Mouse (Mus musculus): ENCODE results near the gene Evc. TPM values are rescaled to one million over a fixed set of nuclear protein-coding genes. Genes with fewer than 3 reads are reported as not detected.

The Evc gene
- polyA plus RNA-seq, 1 experiment: 13.3 TPM

DNA sequence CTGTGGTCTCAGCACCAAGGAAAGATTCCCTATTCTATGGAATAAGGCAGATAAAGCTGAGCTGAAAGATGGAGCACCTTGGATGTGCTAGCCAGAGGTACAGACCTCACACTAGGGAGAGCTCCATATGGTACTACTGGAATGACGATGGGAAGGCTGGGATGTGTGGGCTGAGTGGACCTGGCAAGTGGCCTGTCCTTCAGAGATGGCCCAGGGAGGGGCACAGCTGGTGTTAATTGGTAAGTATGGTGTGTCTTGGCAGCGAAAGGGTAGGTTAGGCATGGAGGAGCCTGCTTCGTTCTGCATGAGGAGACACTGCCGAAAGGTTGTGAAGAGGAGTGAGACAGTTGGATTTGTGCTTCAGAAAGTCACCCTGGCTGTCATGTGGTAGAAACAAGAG, 82.2 kb downstream of the Evc start:
- no peaks in the 10 kb centered on the region for H3K36me3 ChIP-seq (ENCODE audit: control insufficient read depth, insufficient read depth)
- no peak overlapping the region for H3K4me2 ChIP-seq (ENCODE audit: low read depth)
- H3K4me3 ChIP-seq: no peak overlapping the region
- TF ChIP-seq CEBPB (IDR thresholded peaks at IDR 0.05; ENCODE audit: insufficient read depth, poor library complexity, severe bottlenecking) (no peak), TCF12 (IDR thresholded peaks at IDR 0.05; ENCODE audit: insufficient read depth, poor library complexity, severe bottlenecking) (no peak), SRF (IDR thresholded peaks at IDR 0.05; ENCODE audit: control insufficient read depth, insufficient read length, low read depth) (no peak), REST (IDR thresholded peaks at IDR 0.05; ENCODE audit: insufficient read depth, insufficient read length) (no peak), POLR2A (IDR thresholded peaks at IDR 0.05; ENCODE audit: insufficient read length, low read depth) (no peak)
- H3K79me2 ChIP-seq (ENCODE audit: control insufficient read depth, insufficient read depth): no peaks in the 10 kb centered on the region
- H3K27me3 ChIP-seq (ENCODE audit: control insufficient read depth, insufficient read depth, insufficient read length): no peaks in the 10 kb centered on the region
- H3ac ChIP-seq (ENCODE audit: control insufficient read depth, insufficient read length): no peak overlapping the region

GRCm38 (mm10) chr5:37252101-37252804, 84.4 kb downstream of the Evc start:
- no peaks in the 10 kb centered on the region for H3K36me3 ChIP-seq (ENCODE audit: control insufficient read depth, insufficient read depth)
- no peak for TF ChIP-seq E2F4 (IDR thresholded peaks at IDR 0.05; ENCODE audit: insufficient read depth)
- TF ChIP-seq SRF (IDR thresholded peaks at IDR 0.05; ENCODE audit: control insufficient read depth, insufficient read length, low read depth): no peak
- no peak for TF ChIP-seq POLR2A (IDR thresholded peaks at IDR 0.05; ENCODE audit: insufficient read length, low read depth)
- TF ChIP-seq POLR2AphosphoS2 (IDR thresholded peaks at IDR 0.05; ENCODE audit: insufficient read length, low read depth): no peak
- TF ChIP-seq TCF3 (IDR thresholded peaks at IDR 0.05; ENCODE audit: insufficient read length, low read depth): no peak
- TF ChIP-seq MYOD1 (IDR thresholded peaks at IDR 0.05; ENCODE audit: control insufficient read depth in 1 of 3, insufficient read length in 2 of 3, low read depth in 2 of 3): no peak
- no peak for TF ChIP-seq REST (IDR thresholded peaks at IDR 0.05; ENCODE audit: insufficient read depth, insufficient read length)
- H3ac ChIP-seq (ENCODE audit: control insufficient read depth, insufficient read length): no peak overlapping the region
- no peak overlapping the region for H3K4me2 ChIP-seq (ENCODE audit: low read depth)
- no peak overlapping the region for H3K4me3 ChIP-seq
- no peaks in the 10 kb centered on the region for H3K27me3 ChIP-seq (ENCODE audit: control insufficient read depth, insufficient read depth, insufficient read length)
- H3K79me2 ChIP-seq (ENCODE audit: control insufficient read depth, insufficient read depth): no peaks in the 10 kb centered on the region

DNA sequence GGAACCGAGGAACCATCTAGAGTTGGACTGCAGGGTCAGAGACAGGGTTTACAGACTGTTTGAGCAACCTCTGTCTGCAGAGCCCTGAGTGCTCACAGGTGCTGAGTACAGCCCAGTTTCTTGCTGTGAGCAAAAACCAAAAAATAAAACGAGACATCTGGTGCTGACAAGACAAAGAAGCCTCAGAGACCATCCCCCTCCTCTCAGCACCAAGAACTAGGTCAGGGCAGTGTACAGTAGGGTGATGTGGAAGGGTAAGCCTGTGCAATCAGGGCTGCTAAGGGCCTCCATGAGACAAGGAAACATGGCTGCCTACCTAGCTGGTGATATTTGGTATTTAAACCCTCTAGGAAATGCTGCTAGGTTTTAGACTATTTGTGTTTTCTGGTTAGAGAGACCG, 85.1 kb downstream of the Evc start:
- Histone ChIP-seq H3K79me2 (ENCODE audit: control insufficient read depth, insufficient read depth) (no peaks in the 10 kb centered on the region), H3K4me2 (ENCODE audit: low read depth) (no peak overlapping the region), H3K36me3 (ENCODE audit: control insufficient read depth, insufficient read depth) (no peaks in the 10 kb centered on the region), H3K27me3 (ENCODE audit: control insufficient read depth, insufficient read depth, insufficient read length) (no peaks in the 10 kb centered on the region), H3ac (ENCODE audit: control insufficient read depth, insufficient read length) (no peak overlapping the region), H3K4me3 (no peak overlapping the region)
- TF ChIP-seq USF1 (IDR thresholded peaks at IDR 0.05; ENCODE audit: low read depth) (no peak), REST (IDR thresholded peaks at IDR 0.05; ENCODE audit: insufficient read depth, insufficient read length) (no peak), MYOG (IDR thresholded peaks at IDR 0.05; ENCODE audit: control insufficient read depth in 1 of 3, insufficient read depth in 1 of 3, insufficient read length in 2 of 3, low read depth in 2 of 3) (no peak), MAX (IDR thresholded peaks at IDR 0.05; ENCODE audit: low read depth) (no peak), TCF12 (IDR thresholded peaks at IDR 0.05; ENCODE audit: insufficient read depth, poor library complexity, severe bottlenecking) (no peak), TCF3 (IDR thresholded peaks at IDR 0.05; ENCODE audit: insufficient read length, low read depth) (no peak)

- Histone ChIP-seq H3K4me3 (no peak overlapping the region), H3K4me2 (ENCODE audit: low read depth) (no peak overlapping the region), H3K36me3 (ENCODE audit: control insufficient read depth, insufficient read depth) (no peaks in the 10 kb centered on the region), H3K79me2 (ENCODE audit: control insufficient read depth, insufficient read depth) (no peaks in the 10 kb centered on the region), H3ac (ENCODE audit: control insufficient read depth, insufficient read length) (no peak overlapping the region), H3K27me3 (ENCODE audit: control insufficient read depth, insufficient read depth, insufficient read length) (peaks cover 17% of the 10 kb centered on the region)
- TF ChIP-seq TCF3 (IDR thresholded peaks at IDR 0.05; ENCODE audit: insufficient read length, low read depth): no peak
- TF ChIP-seq MYOD1 (IDR thresholded peaks at IDR 0.05; ENCODE audit: control insufficient read depth in 1 of 3, insufficient read length in 2 of 3, low read depth in 2 of 3): no peak
- no peak for TF ChIP-seq REST (IDR thresholded peaks at IDR 0.05; ENCODE audit: insufficient read depth, insufficient read length)
- TF ChIP-seq POLR2A (IDR thresholded peaks at IDR 0.05; ENCODE audit: insufficient read length, low read depth): no peak
- no peak for TF ChIP-seq SRF (IDR thresholded peaks at IDR 0.05; ENCODE audit: control insufficient read depth, insufficient read length, low read depth)
- TF ChIP-seq MAX (IDR thresholded peaks at IDR 0.05; ENCODE audit: low read depth): no peak
Observed at GRCm38 (mm10) chr5:37248870-37249269, 87.8 kb downstream of the Evc start.

- no peak overlapping the region for H3K4me3 ChIP-seq
- no peaks in the 10 kb centered on the region for H3K36me3 ChIP-seq (ENCODE audit: control insufficient read depth, insufficient read depth)
- no peak for TF ChIP-seq MAX (IDR thresholded peaks at IDR 0.05; ENCODE audit: low read depth)
- no peak for TF ChIP-seq POLR2AphosphoS2 (IDR thresholded peaks at IDR 0.05; ENCODE audit: insufficient read length, low read depth)
- TF ChIP-seq TCF12 (IDR thresholded peaks at IDR 0.05; ENCODE audit: insufficient read depth, poor library complexity, severe bottlenecking): no peak
- no peak for TF ChIP-seq MYOD1 (IDR thresholded peaks at IDR 0.05; ENCODE audit: control insufficient read depth in 1 of 3, insufficient read length in 2 of 3, low read depth in 2 of 3)
- H3K4me2 ChIP-seq (ENCODE audit: low read depth): no peak overlapping the region
- no peak overlapping the region for H3ac ChIP-seq (ENCODE audit: control insufficient read depth, insufficient read length)
- no peaks in the 10 kb centered on the region for H3K79me2 ChIP-seq (ENCODE audit: control insufficient read depth, insufficient read depth)
- peaks cover 18% of the 10 kb centered on the region for H3K27me3 ChIP-seq (ENCODE audit: control insufficient read depth, insufficient read depth, insufficient read length)
Observed at GRCm38 (mm10) chr5:37247456-37247855, 89.2 kb downstream of the Evc start.
